Mouse (Mus musculus) left cerebral cortex, adult 9 months (tissue): ENCODE results near the gene Lyrm7.
A peak's percentile ranks its signal among the peaks of the same experiment; 100 is the strongest.
"Not testable (repeated sequence)": the region's sequence is repeated elsewhere in the genome, so short reads cannot be mapped to it uniquely, and the experiment has no call there.

Experiments used
- DNase-seq, 2 experiments: peaks; one replicate each; pipeline ENCODE4 v3.0.0; 2022; ENCODE audit warnings: low spot score in 2 of 2

The Lyrm7 gene

GRCm38 (mm10) chr11:54881051-54881474, 20.3 kb upstream of the Lyrm7 start:
- DNase-seq = no peak

- no peak for DNase-seq
Measured at GRCm38 (mm10) chr11:54879922-54880321, 19.2 kb upstream of the Lyrm7 start.

- peak in 1 of 2 experiments; percentile 69 for DNase-seq
Measured at GRCm38 (mm10) chr11:54879434-54879833, 18.7 kb upstream of the Lyrm7 start.

- DNase-seq = no peak
Measured at GRCm38 (mm10) chr11:54878893-54879292, 18.2 kb upstream of the Lyrm7 start.

- DNase-seq = no peak
Measured at GRCm38 (mm10) chr11:54876031-54876430, 15.3 kb upstream of the Lyrm7 start.

GRCm38 (mm10) chr11:54871831-54872537, 11.3 kb upstream of the Lyrm7 start:
- peak in 1 of 2 experiments; percentile 32 for DNase-seq

- DNase-seq = no peak
Measured at GRCm38 (mm10) chr11:54869318-54869717, 8.6 kb upstream of the Lyrm7 start.

GRCm38 (mm10) chr11:54868445-54868844, 7.7 kb upstream of the Lyrm7 start:
- DNase-seq = no peak

GRCm38 (mm10) chr11:54867903-54868434, 7.3 kb upstream of the Lyrm7 start:
- no peak for DNase-seq

- peak in 1 of 2 experiments; percentile 26 for DNase-seq
Measured at GRCm38 (mm10) chr11:54867049-54867385, 6.3 kb upstream of the Lyrm7 start.

- peak; percentile 82 to 93 for DNase-seq
Measured at GRCm38 (mm10) chr11:54866119-54867048, 5.7 kb upstream of the Lyrm7 start, which contains the start of gene Hint1. TSS of gene Hint1 (plus strand) at chr11:54866383.

GRCm38 (mm10) chr11:54865330-54866085, 4.8 kb upstream of the Lyrm7 start:
- no peak for DNase-seq

- DNase-seq = peak in 1 of 2 experiments; percentile 79
Measured at GRCm38 (mm10) chr11:54862621-54863520, 2.2 kb upstream of the Lyrm7 start.

- DNase-seq = no peak
Measured at GRCm38 (mm10) chr11:54861471-54862420, 1.0 kb upstream of the Lyrm7 start.

- no peak for DNase-seq
Measured at GRCm38 (mm10) chr11:54859322-54860165, 1.2 kb downstream of the Lyrm7 start.

GRCm38 (mm10) chr11:54858880-54859279, 1.8 kb downstream of the Lyrm7 start:
- DNase-seq = not testable (repeated sequence)

GRCm38 (mm10) chr11:54851656-54852055, 9.1 kb downstream of the Lyrm7 start:
- DNase-seq = no peak

- no peak for DNase-seq
Measured at GRCm38 (mm10) chr11:54849961-54850758, 10.6 kb downstream of the Lyrm7 start.
